Mouse (Mus musculus): ENCODE measurements around the gene Polr2f. TPM values are rescaled to one million over a fixed set of nuclear protein-coding genes. Genes with fewer than 3 reads are reported as not detected.

The Polr2f gene
- polyA plus RNA-seq, 1 experiment from 2014 or later = 463 TPM

- Histone ChIP-seq H3K9ac (ENCODE audit: low read depth, low read length) (peak overlapping the region; percentile 2; the same call in 1 of the 2 replicates), H3K4me3 (ENCODE audit: low read depth, low read length) (no peak overlapping the region), H3K27me3 (replicated peaks; ENCODE audit: control insufficient read depth, insufficient read depth, low read length) (no peaks in the 10 kb centered on the region), H3K4me2 (no peak overlapping the region; the same call in 1 of the 2 replicates), H3K9me3 (ENCODE audit: control insufficient read depth, low read length) (no peaks in the 10 kb centered on the region), H3K27ac (ENCODE audit: low read depth, low read length) (peak overlapping the region; percentile 25), H3K36me3 (ENCODE audit: control insufficient read depth, insufficient read depth, low read length) (peaks cover 8% of the 10 kb centered on the region), H3K4me1 (replicated peaks; ENCODE audit: control insufficient read depth, insufficient read depth, low read length) (peaks cover 28% of the 10 kb centered on the region)
- 28% methylated on average over 7 of the region's 7 CpGs for WGBS
- ATAC-seq (replicated peaks; ENCODE audit: low FRiP score) (no peak), DNase-seq (ENCODE audit: low spot score) (no peak)
Observed at GRCm38 (mm10) chr15:79098868-79099267, 41.9 kb upstream of the Polr2f start.

- H3K27me3 ChIP-seq (replicated peaks; ENCODE audit: control insufficient read depth, insufficient read depth, low read length) = no peaks in the 10 kb centered on the region
- ATAC-seq (replicated peaks; ENCODE audit: low FRiP score) (no peak), DNase-seq (ENCODE audit: low spot score) (no peak)
- H3K4me2 ChIP-seq = no peak overlapping the region
- WGBS = 57% methylated on average over 4 of the region's 4 CpGs
- peaks cover 2% of the 10 kb centered on the region; the same call in 1 of the 2 replicates for H3K36me3 ChIP-seq (ENCODE audit: control insufficient read depth, insufficient read depth, low read length)
- H3K4me3 ChIP-seq (ENCODE audit: low read depth, low read length) = no peak overlapping the region
- no peak overlapping the region for H3K9ac ChIP-seq (ENCODE audit: low read depth, low read length)
- H3K27ac ChIP-seq (ENCODE audit: low read depth, low read length) = peak overlapping the region; percentile 25
- H3K9me3 ChIP-seq (ENCODE audit: control insufficient read depth, low read length) = no peaks in the 10 kb centered on the region
- H3K4me1 ChIP-seq (replicated peaks; ENCODE audit: control insufficient read depth, insufficient read depth, low read length) = peaks cover 28% of the 10 kb centered on the region
Observed at GRCm38 (mm10) chr15:79099456-79099855, 41.4 kb upstream of the Polr2f start.

- no peaks in the 10 kb centered on the region for H3K27me3 ChIP-seq (replicated peaks; ENCODE audit: control insufficient read depth, insufficient read depth, low read length)
- no peak overlapping the region for H3K4me3 ChIP-seq (ENCODE audit: low read depth, low read length)
- no peaks in the 10 kb centered on the region for H3K9me3 ChIP-seq (ENCODE audit: control insufficient read depth, low read length)
- H3K36me3 ChIP-seq (ENCODE audit: control insufficient read depth, insufficient read depth, low read length) = no peaks in the 10 kb centered on the region; the same call in 1 of the 2 replicates
- H3K4me2 ChIP-seq = no peak overlapping the region
- peaks cover 28% of the 10 kb centered on the region for H3K4me1 ChIP-seq (replicated peaks; ENCODE audit: control insufficient read depth, insufficient read depth, low read length)
- DNase-seq (ENCODE audit: low spot score) = no peak
- WGBS = 81% methylated on average over 4 of the region's 4 CpGs
- H3K9ac ChIP-seq (ENCODE audit: low read depth, low read length) = no peak overlapping the region
- no peak for ATAC-seq (replicated peaks; ENCODE audit: low FRiP score)
- no peak overlapping the region for H3K27ac ChIP-seq (ENCODE audit: low read depth, low read length)
Observed at GRCm38 (mm10) chr15:79100391-79100790, 40.4 kb upstream of the Polr2f start.

- Histone ChIP-seq H3K4me1 (replicated peaks; ENCODE audit: control insufficient read depth, insufficient read depth, low read length) (peaks cover 33% of the 10 kb centered on the region), H3K4me3 (ENCODE audit: low read depth, low read length) (no peak overlapping the region), H3K9me3 (ENCODE audit: control insufficient read depth, low read length) (no peaks in the 10 kb centered on the region)
Observed at GRCm38 (mm10) chr15:79101531-79101930, 39.3 kb upstream of the Polr2f start.

GRCm38 (mm10) chr15:79103264-79103663 lies 37.5 kb upstream of the Polr2f start:
- Histone ChIP-seq H3K27ac (ENCODE audit: low read depth, low read length) (no peak overlapping the region), H3K4me1 (replicated peaks; ENCODE audit: control insufficient read depth, insufficient read depth, low read length) (peaks cover 20% of the 10 kb centered on the region), H3K9ac (ENCODE audit: low read depth, low read length) (no peak overlapping the region), H3K4me2 (no peak overlapping the region), H3K27me3 (replicated peaks; ENCODE audit: control insufficient read depth, insufficient read depth, low read length) (no peaks in the 10 kb centered on the region), H3K4me3 (ENCODE audit: low read depth, low read length) (no peak overlapping the region), H3K36me3 (ENCODE audit: control insufficient read depth, insufficient read depth, low read length) (no peaks in the 10 kb centered on the region), H3K9me3 (ENCODE audit: control insufficient read depth, low read length) (no peaks in the 10 kb centered on the region)
- WGBS = 79% methylated on average over 10 of the region's 10 CpGs
- ATAC-seq (replicated peaks; ENCODE audit: low FRiP score) = no peak
- no peak for DNase-seq (ENCODE audit: low spot score)

More at GRCm38 (mm10) chr15:79101531-79101930, 39.3 kb upstream of the Polr2f start:
- DNase-seq (ENCODE audit: low spot score) (no peak), ATAC-seq (replicated peaks; ENCODE audit: low FRiP score) (no peak)
- Histone ChIP-seq H3K36me3 (ENCODE audit: control insufficient read depth, insufficient read depth, low read length) (no peaks in the 10 kb centered on the region), H3K27me3 (replicated peaks; ENCODE audit: control insufficient read depth, insufficient read depth, low read length) (no peaks in the 10 kb centered on the region), H3K4me2 (no peak overlapping the region), H3K27ac (ENCODE audit: low read depth, low read length) (no peak overlapping the region), H3K9ac (ENCODE audit: low read depth, low read length) (no peak overlapping the region)

GRCm38 (mm10) chr15:79105804-79106203 lies 35.0 kb upstream of the Polr2f start:
- H3K9me3 ChIP-seq (ENCODE audit: control insufficient read depth, low read length) = no peaks in the 10 kb centered on the region
- H3K9ac ChIP-seq (ENCODE audit: low read depth, low read length) = 0 out of 2 replicates have a peak overlapping the region, but pooled peaks have one; percentile 12
- H3K27me3 ChIP-seq (replicated peaks; ENCODE audit: control insufficient read depth, insufficient read depth, low read length) = no peaks in the 10 kb centered on the region
- no peak for DNase-seq (ENCODE audit: low spot score)
- peak; percentile 48 for ATAC-seq (replicated peaks; ENCODE audit: low FRiP score)
- no peaks in the 10 kb centered on the region for H3K36me3 ChIP-seq (ENCODE audit: control insufficient read depth, insufficient read depth, low read length)
- H3K4me2 ChIP-seq = no peak overlapping the region
- peaks cover 25% of the 10 kb centered on the region for H3K4me1 ChIP-seq (replicated peaks; ENCODE audit: control insufficient read depth, insufficient read depth, low read length)
- WGBS = 37% methylated on average over 2 of the region's 2 CpGs
- H3K4me3 ChIP-seq (ENCODE audit: low read depth, low read length) = no peak overlapping the region
- H3K27ac ChIP-seq (ENCODE audit: low read depth, low read length) = no peak overlapping the region

GRCm38 (mm10) chr15:79107966-79108365 lies 32.8 kb upstream of the Polr2f start:
- Histone ChIP-seq H3K9ac (ENCODE audit: low read depth, low read length) (no peak overlapping the region), H3K27ac (ENCODE audit: low read depth, low read length) (peak overlapping the region; percentile 40; the same call in 1 of the 2 replicates), H3K36me3 (ENCODE audit: control insufficient read depth, insufficient read depth, low read length) (no peaks in the 10 kb centered on the region), H3K9me3 (ENCODE audit: control insufficient read depth, low read length) (no peaks in the 10 kb centered on the region), H3K27me3 (replicated peaks; ENCODE audit: control insufficient read depth, insufficient read depth, low read length) (no peaks in the 10 kb centered on the region), H3K4me2 (peak overlapping the region; percentile 99), H3K4me1 (replicated peaks; ENCODE audit: control insufficient read depth, insufficient read depth, low read length) (peaks cover 27% of the 10 kb centered on the region), H3K4me3 (ENCODE audit: low read depth, low read length) (peak overlapping the region; percentile 84)
- WGBS = 28% methylated on average over 7 of the region's 7 CpGs
- no peak for DNase-seq (ENCODE audit: low spot score)
- ATAC-seq (replicated peaks; ENCODE audit: low FRiP score) = no peak

- Histone ChIP-seq H3K4me3 (ENCODE audit: low read depth, low read length) (peak within 1 kb of the TSS; percentile 84), H3K4me2 (peak within 1 kb of the TSS; percentile 99), H3K27me3 (replicated peaks; ENCODE audit: control insufficient read depth, insufficient read depth, low read length) (no peaks in the 10 kb centered on the region), H3K36me3 (ENCODE audit: control insufficient read depth, insufficient read depth, low read length) (no peaks in the 10 kb centered on the region; the same call in 1 of the 2 replicates), H3K9ac (ENCODE audit: low read depth, low read length) (peak within 1 kb of the TSS; percentile 93), H3K27ac (ENCODE audit: low read depth, low read length) (peak within 1 kb of the TSS; percentile 40), H3K9me3 (ENCODE audit: control insufficient read depth, low read length) (no peaks in the 10 kb centered on the region), H3K4me1 (replicated peaks; ENCODE audit: control insufficient read depth, insufficient read depth, low read length) (peaks cover 27% of the 10 kb centered on the region)
- WGBS = under 1% methylated on average over 82 of the region's 85 CpGs
- ATAC-seq (replicated peaks; ENCODE audit: low FRiP score) (peak; percentile 78), DNase-seq (ENCODE audit: low spot score) (peak; percentile 74)
Observed at GRCm38 (mm10) chr15:79108421-79109320, 32.1 kb upstream of the Polr2f start, which contains the start of gene Micall1. Micall1 (plus strand) TSS chr15:79108898.

All from liver, embryonic 11.5 days (tissue).